Mouse (Mus musculus) CH12.LX (cell line): ENCODE data around the gene Adora3. TPM values are rescaled to one million over a fixed set of nuclear protein-coding genes. Genes with fewer than 3 reads are reported as not detected.

Experiments used
- DNase-seq: peaks from one replicate; pipeline ENCODE4 v3.0.0-alpha.2; 2013; ENCODE audit errors: extremely low read depth
- H3K27ac ChIP-seq: 2 replicates; pipeline ENCODE4 v1.5.1; 2012; ENCODE audit warnings: low read depth, mild to moderate bottlenecking, control low read depth, moderate library complexity; ENCODE audit not compliant: insufficient read depth
- H3K27me3 ChIP-seq: replicated peaks from 2 replicates; pipeline ENCODE3; 2012; ENCODE audit warnings: inconsistent platforms
- H3K36me3 ChIP-seq, 2 experiments: replicated peaks in 1 of 2; 2 replicates each; pipeline versions ENCODE3 to v1.6.1; 2012; ENCODE audit warnings: inconsistent platforms in 1 of 2, low read length in 1 of 2, mild to moderate bottlenecking in 1 of 2, mixed read lengths in 1 of 2, moderate library complexity in 1 of 2; ENCODE audit not compliant: control insufficient read depth in 1 of 2, insufficient read depth in 1 of 2
- H3K4me1 ChIP-seq, 2 experiments: 2 replicates each; pipeline ENCODE4 v1.6.1; 2012; ENCODE audit warnings: inconsistent platforms in 1 of 2, moderate library complexity in 1 of 2; ENCODE audit not compliant: insufficient read depth in 2 of 2, control insufficient read depth in 1 of 2
- H3K4me2 ChIP-seq: 2 replicates; pipeline ENCODE4 v1.6.1; 2012; ENCODE audit warnings: low read depth, mild to moderate bottlenecking, control low read depth; ENCODE audit not compliant: poor library complexity, insufficient read depth, severe bottlenecking
- H3K4me3 ChIP-seq, 3 experiments: fragments of 150-350 bp in 1 of 3; sonication (generic) in 1 of 3; replicated peaks in 1 of 3; 2 replicates each; pipeline versions ENCODE3 to v1.5.1; 2011 to 2012; ENCODE audit warnings: low read depth in 2 of 3, low read length in 2 of 3, mild to moderate bottlenecking in 2 of 3, moderate library complexity in 2 of 3, control low read depth in 1 of 3, improper control_type of control experiment in 1 of 3, inconsistent platforms in 1 of 3, mixed read lengths in 1 of 3; ENCODE audit not compliant: poor library complexity in 1 of 3
- H3K79me2 ChIP-seq: replicated peaks from 2 replicates; pipeline ENCODE4 v1.6.1; 2012; ENCODE audit warnings: mild to moderate bottlenecking, moderate library complexity; ENCODE audit not compliant: control insufficient read depth, poor library complexity, insufficient read depth, severe bottlenecking; ENCODE audit errors: extremely low read depth
- H3K9ac ChIP-seq: 2 replicates; pipeline ENCODE4 v1.6.1; 2012; ENCODE audit warnings: low read depth, mild to moderate bottlenecking, control low read depth, moderate library complexity; ENCODE audit not compliant: insufficient read depth
- H3K9me3 ChIP-seq: replicated peaks from 2 replicates; pipeline ENCODE3; 2012; ENCODE audit warnings: low read length, inconsistent platforms, mixed read lengths
- BHLHE40 ChIP-seq: IDR thresholded peaks from 2 replicates; pipeline ENCODE4 v1.6.1; 2011; ENCODE audit warnings: mild to moderate bottlenecking, low read depth, low read length, improper control_type of control experiment
- CHD2 ChIP-seq: IDR thresholded peaks from 2 replicates; pipeline ENCODE4 v1.6.1; 2011; ENCODE audit warnings: low read length, improper control_type of control experiment
- E2F4 ChIP-seq: IDR thresholded peaks from 2 replicates; pipeline ENCODE4 v1.6.1; 2011; ENCODE audit warnings: low read depth, low read length, improper control_type of control experiment; ENCODE audit not compliant: insufficient replicate concordance
- ELF1 ChIP-seq: IDR thresholded peaks from 2 replicates; pipeline ENCODE4 v1.6.1; 2014; ENCODE audit warnings: low read depth, mild to moderate bottlenecking, inconsistent platforms, low read length, improper control_type of control experiment
- ETS1 ChIP-seq: conservative IDR thresholded peaks from 2 replicates; pipeline ENCODE4 v1.6.1; 2012; ENCODE audit warnings: low read depth, mild to moderate bottlenecking, inconsistent platforms, low read length, improper control_type of control experiment, moderate library complexity
- GABPA ChIP-seq: IDR thresholded peaks from 2 replicates; pipeline ENCODE4 v1.6.1; 2012; ENCODE audit warnings: low read depth, low read length, improper control_type of control experiment, inconsistent platforms; ENCODE audit not compliant: insufficient replicate concordance
- IRF4 ChIP-seq: IDR thresholded peaks from 2 replicates; pipeline ENCODE4 v1.6.1; 2014; ENCODE audit warnings: low read depth, mild to moderate bottlenecking, inconsistent platforms, low read length, improper control_type of control experiment
- MAFK ChIP-seq: IDR thresholded peaks from 2 replicates; pipeline ENCODE4 v1.6.1; 2011; ENCODE audit warnings: low read length, improper control_type of control experiment; ENCODE audit not compliant: insufficient replicate concordance
- MAX ChIP-seq: IDR thresholded peaks from 2 replicates; pipeline ENCODE4 v1.6.1; 2011; ENCODE audit warnings: low read length, improper control_type of control experiment
- MEF2A ChIP-seq: IDR thresholded peaks from 2 replicates; pipeline ENCODE4 v1.6.1; 2014; ENCODE audit warnings: low read depth, mild to moderate bottlenecking, inconsistent platforms, low read length, improper control_type of control experiment, borderline replicate concordance
- NELFE ChIP-seq: IDR thresholded peaks from 2 replicates; pipeline ENCODE4 v1.6.1; 2011; ENCODE audit warnings: low read depth, low read length, improper control_type of control experiment
- NRF1 ChIP-seq: IDR thresholded peaks from 2 replicates; pipeline ENCODE4 v1.6.1; 2014; ENCODE audit warnings: low read depth, mild to moderate bottlenecking, inconsistent platforms, low read length, improper control_type of control experiment, moderate library complexity
- PAX5 ChIP-seq: IDR thresholded peaks from 2 replicates; pipeline ENCODE4 v1.6.1; 2012; ENCODE audit warnings: low read length, inconsistent platforms, mixed read lengths
- POLR2A ChIP-seq: IDR thresholded peaks from 2 replicates; pipeline ENCODE4 v1.6.1; 2011; ENCODE audit warnings: low read depth, mild to moderate bottlenecking, improper control_type of control experiment, low read length
- RAD21 ChIP-seq: IDR thresholded peaks from 2 replicates; pipeline ENCODE4 v1.6.1; 2011; ENCODE audit warnings: low read depth, mild to moderate bottlenecking, low read length, improper control_type of control experiment, moderate library complexity
- RCOR1 ChIP-seq: conservative IDR thresholded peaks from 2 replicates; pipeline ENCODE4 v1.6.1; 2012; ENCODE audit warnings: low read depth, mild to moderate bottlenecking, inconsistent platforms, low read length, improper control_type of control experiment
- SIN3A ChIP-seq: IDR thresholded peaks from 2 replicates; pipeline ENCODE4 v1.6.1; 2012; ENCODE audit warnings: low read length, improper control_type of control experiment, inconsistent platforms
- TBP ChIP-seq: conservative IDR thresholded peaks from 2 replicates; pipeline ENCODE4 v1.6.1; 2011; ENCODE audit warnings: low read depth, low read length, improper control_type of control experiment
- TCF12 ChIP-seq: IDR thresholded peaks from 2 replicates; pipeline ENCODE4 v1.6.1; 2014; ENCODE audit warnings: low read depth, mild to moderate bottlenecking, inconsistent platforms, low read length, improper control_type of control experiment
- USF1 ChIP-seq: IDR thresholded peaks from 2 replicates; pipeline ENCODE4 v1.6.1; 2014; ENCODE audit warnings: low read depth, mild to moderate bottlenecking, inconsistent platforms, low read length, improper control_type of control experiment
- ZC3H11A ChIP-seq: IDR thresholded peaks from 2 replicates; pipeline ENCODE4 v1.6.1; 2012; ENCODE audit warnings: low read depth, mild to moderate bottlenecking, inconsistent platforms, low read length, improper control_type of control experiment
- ZKSCAN1 ChIP-seq: IDR thresholded peaks from 2 replicates; pipeline ENCODE4 v1.6.1; 2012; ENCODE audit warnings: low read depth, inconsistent platforms, low read length, improper control_type of control experiment, borderline replicate concordance
- ZNF384 ChIP-seq: IDR thresholded peaks from 2 replicates; pipeline ENCODE4 v1.6.1; 2012; ENCODE audit warnings: low read depth, low read length, improper control_type of control experiment, inconsistent platforms
- dilution Hi-C: fragments of 300-500 bp; cut with MboI; formaldehyde crosslinking; loops from 2 replicates; pipeline ENCODE4 v1.14.3; 2020; ENCODE audit warnings: low sequenced_read_pairs; ENCODE audit not compliant: extremely low pct_unique_long_range_greater_than_20kb, extremely low pct_ligation_motif_present
- in situ Hi-C: fragments of 300-500 bp; cut with MboI; formaldehyde crosslinking; loops from 3 replicates; pipeline ENCODE4 v1.14.3; 2019; ENCODE audit warnings: low sequenced_read_pairs, low pct_ligation_motif_present, low pct_unique_long_range_greater_than_20kb, mixed read lengths
- polyA plus RNA-seq: library from polyadenylated mRNA; unstranded; fragments of >175 nt; gene quantifications from 2 replicates; pipeline ENCODE4 v1.2.1, GENCODE M21; 2012; ENCODE audit warnings: low read depth; ENCODE audit not compliant: insufficient read length
- total RNA-seq, 2 experiments: library from RNA; depleted of rRNA; stranded (reverse); fragments of 300-350 nt in 1 of 2; fragments of >200 nt in 1 of 2; gene quantifications; 2 replicates each; pipeline ENCODE4 v1.2.3; 2012 to 2014

Gene Adora3
- total and polyA plus RNA-seq, 3 experiments: 0.54 to 1.4 (median 1.1) TPM

DNA sequence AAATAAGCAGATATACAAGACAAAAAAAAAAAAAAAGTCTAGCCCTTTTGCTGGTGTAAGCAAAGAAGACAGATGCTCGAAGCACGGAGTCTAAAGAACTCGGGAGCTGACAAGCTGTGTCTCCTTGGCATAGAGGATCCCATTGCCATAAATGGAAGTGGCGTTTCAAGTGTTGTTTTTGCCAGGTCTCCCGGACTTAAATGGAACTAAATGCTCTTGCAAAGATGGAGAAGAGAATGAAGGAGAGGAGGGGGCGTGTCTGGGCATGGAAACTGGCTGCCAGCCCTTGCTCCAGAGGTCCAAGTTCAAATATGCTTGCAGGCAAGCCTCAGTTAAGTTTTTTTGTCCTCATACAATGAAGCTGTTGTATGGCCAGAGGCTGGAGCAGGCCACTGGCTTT, 1.4 kb downstream of the Adora3 start:
- 0 out of 4 replicates have a peak, but pooled peaks cover 0 to 4% of the 10 kb centered on the region in 2 experiments for H3K4me1 ChIP-seq
- H3K36me3 ChIP-seq: no peaks in the 10 kb centered on the region
- no peak for DNase-seq
- H3K27me3 ChIP-seq: no peaks in the 10 kb centered on the region
- no peaks in the 10 kb centered on the region for H3K79me2 ChIP-seq
- H3K9ac ChIP-seq: no peak overlapping the region
- H3K27ac ChIP-seq: no peak overlapping the region
- no peak overlapping the region for H3K4me2 ChIP-seq
- no peaks in the 10 kb centered on the region for H3K9me3 ChIP-seq
- H3K4me3 ChIP-seq: no peak overlapping the region
- in situ Hi-C loops: no loop called here
- TF ChIP-seq MEF2A (no peak), TBP (no peak), BHLHE40 (no peak), NRF1 (no peak), POLR2A (no peak), ETS1 (no peak), ELF1 (no peak), SIN3A (no peak), IRF4 (no peak), NELFE (no peak), ZC3H11A (no peak), TCF12 (no peak), RAD21 (no peak), RCOR1 (no peak), ZNF384 (no peak), E2F4 (no peak), CHD2 (no peak), MAX (no peak), PAX5 (no peak)
- dilution Hi-C loops: no loop called here

DNA sequence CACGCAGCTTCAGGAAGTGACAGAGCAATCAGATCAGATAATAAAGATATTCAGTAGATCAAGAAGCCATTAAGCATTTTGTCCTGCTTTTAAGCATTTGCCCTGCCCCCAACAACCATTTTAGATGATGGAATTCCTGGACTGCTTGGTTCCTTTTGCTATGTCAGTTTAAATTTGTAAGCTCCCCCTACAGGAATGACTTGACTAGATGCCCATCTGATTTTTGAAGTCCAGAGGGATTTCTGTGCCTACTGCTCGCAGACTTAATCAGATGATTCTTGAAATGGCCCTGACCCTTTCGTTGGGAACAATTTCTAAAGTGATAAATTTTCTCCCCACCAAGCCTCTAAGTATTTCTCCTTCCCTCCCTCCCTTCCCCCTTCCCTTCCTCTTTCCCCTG, 1.9 kb downstream of the Adora3 start:
- DNase-seq: no peak
- H3K9ac ChIP-seq: no peak overlapping the region
- H3K4me1 ChIP-seq: 0 out of 4 replicates have a peak, but pooled peaks cover 0 to 4% of the 10 kb centered on the region in 2 experiments
- no peaks in the 10 kb centered on the region for H3K36me3 ChIP-seq
- dilution Hi-C loops: no loop called here
- in situ Hi-C loops: no loop called here
- no peaks in the 10 kb centered on the region for H3K79me2 ChIP-seq
- H3K27me3 ChIP-seq: no peaks in the 10 kb centered on the region
- no peak overlapping the region for H3K4me2 ChIP-seq
- TF ChIP-seq GABPA (no peak), MAFK (no peak), ZKSCAN1 (no peak), PAX5 (no peak), SIN3A (no peak), USF1 (no peak), ELF1 (no peak), CHD2 (no peak), TBP (no peak)
- no peak overlapping the region for H3K4me3 ChIP-seq
- no peaks in the 10 kb centered on the region for H3K9me3 ChIP-seq
- no peak overlapping the region for H3K27ac ChIP-seq
